Mouse (Mus musculus) neural tube, embryonic 11.5 days (tissue): ENCODE results near the gene Poll. TPM values are rescaled to one million over a fixed set of nuclear protein-coding genes. Genes with fewer than 3 reads are reported as not detected.

Experiments used
- ATAC-seq: fragments of 200-750 bp; cut with Nextera tagmentation; 2 replicates; pipeline ENCODE4 v1.8.0; 2017; ENCODE audit warnings: moderate number of reproducible peaks, mild to moderate bottlenecking, moderate TSS enrichment, moderate library complexity; ENCODE audit not compliant: insufficient read depth, low FRiP score, low TSS enrichment
- DNase-seq: peaks from one replicate; pipeline ENCODE4 v3.0.0-alpha.2; 2015; ENCODE audit warnings: low spot score
- H3K27ac ChIP-seq: fragments of 300-500 bp; sonication (generic); 2 replicates; pipeline ENCODE4 v1.5.1; 2014; ENCODE audit warnings: low read depth, mild to moderate bottlenecking, low read length
- H3K27me3 ChIP-seq: fragments of 300-500 bp; sonication (generic); 2 replicates; pipeline ENCODE4 v1.6.1; 2014; ENCODE audit warnings: mild to moderate bottlenecking, low read length, mixed read lengths; ENCODE audit not compliant: control insufficient read depth, insufficient read depth
- H3K36me3 ChIP-seq: fragments of 300-500 bp; sonication (generic); 2 replicates; pipeline ENCODE4 v1.6.1; 2014; ENCODE audit warnings: mild to moderate bottlenecking, low read length, moderate library complexity, mixed read lengths; ENCODE audit not compliant: control insufficient read depth, insufficient read depth
- H3K4me1 ChIP-seq: fragments of 300-500 bp; sonication (generic); 2 replicates; pipeline ENCODE4 v1.6.1; 2014; ENCODE audit warnings: low read length, mixed read lengths; ENCODE audit not compliant: control insufficient read depth, insufficient read depth
- H3K4me2 ChIP-seq: fragments of 300-500 bp; sonication (generic); 2 replicates; pipeline ENCODE4 v1.6.1; 2014; ENCODE audit warnings: low read depth, mild to moderate bottlenecking, moderate library complexity
- H3K4me3 ChIP-seq: fragments of 300-500 bp; sonication (generic); 2 replicates; pipeline ENCODE4 v1.5.1; 2014; ENCODE audit warnings: low read depth, low read length
- H3K9ac ChIP-seq: fragments of 300-500 bp; sonication (generic); 2 replicates; pipeline ENCODE4 v1.6.1; 2014; ENCODE audit warnings: mild to moderate bottlenecking, low read length
- H3K9me3 ChIP-seq: fragments of 300-500 bp; sonication (generic); 2 replicates; pipeline ENCODE4 v1.6.1; 2016; ENCODE audit warnings: low read length; ENCODE audit not compliant: control insufficient read depth
- WGBS: fragments of 180-500 bp; shearing (Covaris S2); extraction: QIAGEN DNeasy Blood & Tissue Kit; methylation state at CpG from one replicate; pipeline ENCODE4 v1.1.7; 2014; 5-methylcytosine and 5-hydroxymethylcytosine counted together
- polyA plus RNA-seq: library from polyadenylated mRNA; unstranded; fragments of >200 nt; fragmentation: Nextera tagmentation; extraction: Ambion mirVana; gene quantifications from 2 replicates; pipeline ENCODE4 v1.2.1, GENCODE M21; 2014

The Poll gene
- polyA plus RNA-seq, 1 experiment from 2014 or later: 18.5 TPM

DNA sequence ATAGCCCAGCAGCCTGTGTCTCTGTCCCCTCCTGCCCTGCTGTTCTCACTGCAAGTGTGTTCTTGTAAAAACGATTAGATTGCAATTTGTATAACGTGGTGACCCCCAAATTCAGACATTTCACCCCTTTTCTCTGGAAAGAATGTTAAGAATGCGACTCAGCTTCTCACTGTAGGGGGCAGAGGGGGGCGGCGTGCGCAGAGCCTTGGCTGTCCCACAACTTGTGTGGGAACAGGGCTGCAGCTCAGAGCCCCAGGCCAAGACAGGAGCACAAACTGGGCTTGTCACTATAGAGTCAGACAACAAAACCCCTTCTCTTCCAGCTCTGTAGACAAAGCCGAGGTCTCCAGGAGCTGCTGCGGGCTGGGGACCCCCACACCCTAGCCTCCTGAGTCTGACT is 21.8 kb upstream of the Poll start:
- no peak overlapping the region for H3K4me3 ChIP-seq

DNA sequence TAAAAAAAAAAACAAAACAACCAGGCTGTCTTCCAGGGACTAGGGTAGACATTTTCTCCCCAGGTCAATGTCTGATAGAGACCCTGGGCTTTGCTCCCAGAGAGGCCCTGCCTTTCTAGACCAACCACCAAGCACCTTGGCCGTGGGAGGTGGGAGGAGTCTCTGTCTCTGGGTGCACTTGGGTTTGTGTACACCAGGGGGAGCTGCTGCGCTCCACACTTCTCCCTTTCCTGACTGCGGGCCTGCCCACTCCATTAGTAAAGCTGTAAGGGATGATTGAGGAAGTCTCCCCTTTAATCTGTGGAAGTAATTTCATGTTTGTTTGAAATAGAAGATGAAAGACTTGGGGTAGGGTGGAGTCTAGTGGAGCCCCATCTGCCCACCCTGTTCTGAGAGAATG is 20.9 kb upstream of the Poll start:
- DNase-seq (peak; percentile 59), ATAC-seq (no peak)
- Histone ChIP-seq H3K9ac (no peak overlapping the region), H3K4me3 (no peak overlapping the region), H3K4me1 (peaks cover 16% of the 10 kb centered on the region), H3K27ac (no peak overlapping the region), H3K4me2 (no peak overlapping the region), H3K27me3 (no peaks in the 10 kb centered on the region), H3K36me3 (no peaks in the 10 kb centered on the region; the same call in 1 of the 2 replicates), H3K9me3 (no peaks in the 10 kb centered on the region)
- WGBS: 61% methylated on average over 3 of the region's 3 CpGs

More for the DNA sequence above, 21.8 kb upstream of the Poll start:
- H3K27me3 ChIP-seq: no peaks in the 10 kb centered on the region
- 0 out of 2 replicates have a peak overlapping the region, but pooled peaks have one; percentile 26 for H3K9ac ChIP-seq
- H3K4me2 ChIP-seq: no peak overlapping the region
- H3K4me1 ChIP-seq: peaks cover 12% of the 10 kb centered on the region
- H3K36me3 ChIP-seq: no peaks in the 10 kb centered on the region
- 12% methylated on average over 8 of the region's 8 CpGs for WGBS
- H3K27ac ChIP-seq: 0 out of 2 replicates have a peak overlapping the region, but pooled peaks have one; percentile 20
- H3K9me3 ChIP-seq: no peaks in the 10 kb centered on the region
- no peak for DNase-seq
- no peak for ATAC-seq

DNA sequence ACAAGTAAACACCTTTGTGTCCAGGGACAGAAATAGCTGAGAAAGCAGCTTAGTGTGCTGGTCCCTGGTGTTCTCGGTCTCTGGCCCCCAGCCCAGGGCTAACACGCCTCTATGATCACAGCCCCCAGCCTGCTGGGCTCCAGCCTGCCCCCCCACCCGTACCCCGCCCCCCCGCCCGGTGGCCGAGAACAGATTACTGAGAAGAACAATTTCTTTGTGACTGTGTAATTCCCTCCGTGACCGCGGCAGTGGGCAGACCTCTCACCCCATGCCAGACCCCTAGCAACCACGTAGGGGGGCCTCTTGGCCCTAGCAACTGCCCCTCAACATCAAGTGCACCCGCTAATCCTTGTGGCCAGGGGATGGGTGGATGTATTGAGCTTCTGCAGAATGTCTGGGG is 19.9 kb upstream of the Poll start:
- peaks cover 16% of the 10 kb centered on the region for H3K4me1 ChIP-seq
- ATAC-seq (no peak), DNase-seq (no peak)
- no peaks in the 10 kb centered on the region; the same call in 1 of the 2 replicates for H3K36me3 ChIP-seq
- no peak overlapping the region for H3K4me2 ChIP-seq
- no peak overlapping the region for H3K9ac ChIP-seq
- 68% methylated on average over 12 of the region's 12 CpGs for WGBS
- no peak overlapping the region for H3K27ac ChIP-seq
- no peaks in the 10 kb centered on the region for H3K27me3 ChIP-seq
- no peak overlapping the region for H3K4me3 ChIP-seq
- no peaks in the 10 kb centered on the region for H3K9me3 ChIP-seq

DNA sequence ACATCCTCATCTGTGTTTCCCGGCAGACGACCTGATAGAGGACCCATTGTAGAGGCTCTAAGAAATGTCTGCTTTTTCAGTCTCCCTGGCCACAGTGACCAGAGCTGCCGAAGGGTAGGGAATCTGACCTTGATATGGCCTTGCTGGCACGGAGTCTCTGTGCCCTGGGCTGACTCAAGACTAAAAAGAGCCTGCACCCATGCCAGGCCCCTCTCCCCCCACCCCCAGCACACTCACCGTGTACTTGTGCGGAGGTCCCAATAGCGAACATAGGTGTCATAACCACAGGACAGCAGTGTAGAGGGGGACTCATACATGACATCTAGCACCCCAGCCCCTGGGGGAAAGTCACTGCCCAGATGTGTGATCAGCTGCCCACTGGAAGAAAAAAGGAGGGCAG is 19.1 kb upstream of the Poll start:
- Histone ChIP-seq H3K27me3 (no peaks in the 10 kb centered on the region), H3K9me3 (no peaks in the 10 kb centered on the region), H3K4me2 (no peak overlapping the region)

DNA sequence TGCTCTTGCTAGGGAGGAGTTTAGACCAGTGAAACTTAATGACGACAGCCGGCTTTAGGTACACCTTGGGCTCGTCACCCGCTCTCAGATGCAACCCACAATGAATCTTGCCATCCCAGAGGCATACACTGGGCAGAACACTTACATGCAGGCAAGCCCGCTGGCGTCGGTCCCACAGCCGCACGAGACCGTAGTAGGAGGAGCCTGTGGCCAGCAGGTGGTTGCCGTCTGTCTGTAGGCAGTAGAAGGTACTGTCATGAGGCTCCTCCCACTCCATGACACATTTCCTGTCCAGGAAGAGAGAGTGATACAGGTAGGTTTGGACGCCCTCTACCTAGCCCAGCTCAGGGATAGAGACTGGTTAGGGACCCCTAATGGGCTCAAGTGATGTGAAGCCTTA is 18.6 kb upstream of the Poll start:
- no peaks in the 10 kb centered on the region for H3K9me3 ChIP-seq
- H3K9ac ChIP-seq: no peak overlapping the region
- 90% methylated on average over 12 of the region's 12 CpGs for WGBS
- no peaks in the 10 kb centered on the region; the same call in 1 of the 2 replicates for H3K36me3 ChIP-seq
- DNase-seq: no peak
- H3K4me2 ChIP-seq: no peak overlapping the region
- H3K4me3 ChIP-seq: no peak overlapping the region
- no peak for ATAC-seq
- no peak overlapping the region for H3K27ac ChIP-seq
- no peaks in the 10 kb centered on the region for H3K27me3 ChIP-seq
- peaks cover 16% of the 10 kb centered on the region for H3K4me1 ChIP-seq

More for the DNA sequence above, 19.1 kb upstream of the Poll start:
- H3K4me1 ChIP-seq: peaks cover 16% of the 10 kb centered on the region
- no peaks in the 10 kb centered on the region; the same call in 1 of the 2 replicates for H3K36me3 ChIP-seq
- no peak overlapping the region for H3K9ac ChIP-seq
- 90% methylated on average over 7 of the region's 7 CpGs for WGBS
- no peak overlapping the region for H3K4me3 ChIP-seq
- ATAC-seq: no peak
- H3K27ac ChIP-seq: no peak overlapping the region
- DNase-seq: no peak

DNA sequence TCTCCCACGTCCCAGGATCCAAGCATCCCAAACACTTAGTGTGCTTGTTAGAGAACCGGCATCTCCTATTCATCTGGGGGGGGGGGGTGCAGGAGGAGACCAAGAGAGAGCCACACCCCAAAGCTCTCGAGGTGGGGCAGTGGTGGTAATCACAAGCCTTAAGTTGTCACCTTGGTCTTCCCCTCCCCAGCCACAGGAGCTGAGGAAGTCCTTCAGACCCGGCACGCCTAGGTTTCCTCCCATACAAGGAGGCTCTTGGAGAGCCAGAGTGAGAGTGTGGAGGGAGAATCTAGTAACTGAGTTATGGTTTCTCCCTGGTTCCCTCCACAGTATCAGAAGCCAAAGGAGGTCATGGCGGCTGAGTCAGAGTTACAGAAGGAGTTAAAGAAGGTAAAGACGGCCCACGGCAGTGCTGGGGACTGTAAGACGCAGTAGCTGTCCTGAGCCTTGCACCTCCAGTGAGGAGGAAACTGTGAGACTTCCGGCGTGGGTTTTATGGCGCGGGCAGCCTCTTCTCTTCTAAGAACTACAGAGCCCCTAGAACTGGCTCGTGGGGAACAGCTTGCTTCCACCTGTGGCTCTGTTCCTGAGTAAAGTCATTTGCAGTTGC is 16.9 kb upstream of the Poll start:
- 83% methylated on average over 14 of the region's 14 CpGs for WGBS
- Histone ChIP-seq H3K27ac (no peak overlapping the region), H3K36me3 (no peaks in the 10 kb centered on the region; the same call in 1 of the 2 replicates), H3K4me3 (no peak overlapping the region), H3K4me1 (peaks cover 13% of the 10 kb centered on the region), H3K9me3 (no peaks in the 10 kb centered on the region), H3K27me3 (no peaks in the 10 kb centered on the region), H3K9ac (no peak overlapping the region), H3K4me2 (no peak overlapping the region)
- no peak for DNase-seq
- ATAC-seq: no peak

DNA sequence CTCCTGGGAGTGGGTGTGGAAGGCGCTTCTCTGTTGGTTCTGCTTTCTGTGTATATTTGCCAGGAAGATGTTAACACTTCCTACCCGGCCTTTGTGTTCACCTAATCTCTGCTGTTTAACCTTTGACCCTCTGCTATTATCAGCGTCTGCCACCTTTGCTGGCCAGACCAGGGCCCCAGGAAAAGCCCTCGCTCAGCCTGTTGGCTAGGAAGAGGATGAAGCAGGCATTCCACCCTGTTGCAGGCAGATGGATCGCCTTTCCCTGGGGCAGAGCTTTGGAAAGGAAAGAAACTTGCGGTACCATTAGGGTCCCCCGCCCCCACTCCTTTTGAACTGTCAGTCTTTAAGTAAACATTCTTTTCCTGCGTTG is 15.3 kb upstream of the Poll start:
- no peaks in the 10 kb centered on the region for H3K27me3 ChIP-seq
- 14% methylated on average over 8 of the region's 8 CpGs for WGBS
- H3K9ac ChIP-seq: no peak overlapping the region
- H3K9me3 ChIP-seq: no peaks in the 10 kb centered on the region
- H3K36me3 ChIP-seq: peaks cover 2% of the 10 kb centered on the region; the same call in 1 of the 2 replicates
- no peak overlapping the region for H3K4me3 ChIP-seq
- peaks cover 5% of the 10 kb centered on the region for H3K4me1 ChIP-seq
- DNase-seq: no peak
- no peak overlapping the region for H3K27ac ChIP-seq
- no peak for ATAC-seq
- H3K4me2 ChIP-seq: no peak overlapping the region

DNA sequence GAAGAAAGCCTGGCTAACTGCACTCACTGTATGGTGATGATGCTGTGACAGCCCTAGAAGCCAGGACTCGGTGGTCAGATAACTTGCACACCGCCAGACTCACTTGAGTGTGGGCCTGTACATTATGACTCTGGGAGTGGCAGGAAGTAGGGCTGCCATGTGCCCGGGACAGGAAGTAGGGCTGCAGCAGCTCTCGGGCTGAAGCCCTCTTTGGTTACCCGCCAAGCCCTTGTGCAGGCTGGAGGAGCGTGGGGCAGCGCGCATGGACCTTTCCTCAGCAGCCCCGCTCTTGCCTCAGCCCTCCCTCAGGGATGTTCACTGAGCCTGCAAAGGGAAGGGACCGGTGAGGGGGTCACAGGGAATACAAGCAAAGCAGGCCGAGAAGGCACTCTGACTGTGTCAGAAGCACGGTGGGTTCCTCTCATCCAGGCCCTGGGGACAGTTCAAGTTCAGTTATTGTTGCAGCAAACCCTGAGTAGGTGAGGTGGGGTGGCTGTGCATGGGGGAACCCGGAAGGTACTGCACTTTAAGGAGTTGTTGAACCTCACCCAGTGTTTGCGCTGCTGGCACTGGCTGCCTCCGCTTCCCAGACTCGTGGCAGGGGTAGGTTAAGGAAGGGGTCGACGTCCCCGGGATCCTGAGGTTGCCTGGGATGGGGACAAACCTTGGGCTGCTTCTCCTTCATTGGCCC is 14.8 kb upstream of the Poll start:
- Histone ChIP-seq H3K4me3 (no peak overlapping the region), H3K27me3 (no peaks in the 10 kb centered on the region), H3K36me3 (peaks cover 2% of the 10 kb centered on the region; the same call in 1 of the 2 replicates), H3K9ac (no peak overlapping the region), H3K4me2 (no peak overlapping the region), H3K4me1 (peaks cover 5% of the 10 kb centered on the region), H3K9me3 (no peaks in the 10 kb centered on the region), H3K27ac (no peak overlapping the region)
- 62% methylated on average over 19 of the region's 19 CpGs for whole genome bisulfite sequencing
- ATAC-seq (no peak), DNase-seq (no peak)
